Mouse (Mus musculus) spleen, adult 12 weeks (tissue): ENCODE data around the gene Bdkrb1.

ENCODE experiments used
- DNase-seq: peaks from one replicate; pipeline ENCODE4 v3.0.0; 2022; ENCODE audit warnings: low spot score

Bdkrb1 gene

DNA sequence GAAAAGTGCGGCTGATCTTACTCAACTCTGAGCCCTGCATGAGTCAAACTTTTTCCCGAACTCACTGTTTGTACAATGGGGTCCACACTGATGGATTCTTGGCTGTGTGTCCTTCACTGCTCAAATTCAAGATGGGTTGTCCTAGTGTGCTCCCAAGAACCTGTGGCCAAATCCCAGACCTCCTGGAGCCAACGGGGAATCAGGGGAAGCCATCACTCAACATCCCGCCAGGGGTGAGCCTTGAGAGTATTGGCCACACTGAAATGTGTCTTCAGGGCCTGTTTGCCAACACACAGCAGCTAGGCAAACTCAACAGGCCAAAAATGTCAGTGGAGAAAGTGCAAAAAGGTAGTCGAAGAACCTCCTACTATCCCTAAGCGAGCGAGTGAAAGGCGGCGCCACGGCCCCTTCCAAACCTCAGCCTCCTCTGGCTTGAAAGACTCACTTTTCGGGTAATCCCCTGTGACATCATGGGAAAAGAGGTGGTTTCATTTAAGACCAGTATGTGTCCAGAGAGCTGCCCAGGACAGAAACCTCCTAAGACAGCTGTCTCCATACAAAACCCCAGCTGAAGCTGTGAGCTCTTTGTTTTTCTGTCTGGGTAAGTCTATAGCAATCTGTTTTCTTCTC, at the start of gene Bdkrb1:
Bdkrb1 (plus strand) TSS at position 505 of the 630 bp plus-strand sequence.
- DNase-seq = no peak

DNA sequence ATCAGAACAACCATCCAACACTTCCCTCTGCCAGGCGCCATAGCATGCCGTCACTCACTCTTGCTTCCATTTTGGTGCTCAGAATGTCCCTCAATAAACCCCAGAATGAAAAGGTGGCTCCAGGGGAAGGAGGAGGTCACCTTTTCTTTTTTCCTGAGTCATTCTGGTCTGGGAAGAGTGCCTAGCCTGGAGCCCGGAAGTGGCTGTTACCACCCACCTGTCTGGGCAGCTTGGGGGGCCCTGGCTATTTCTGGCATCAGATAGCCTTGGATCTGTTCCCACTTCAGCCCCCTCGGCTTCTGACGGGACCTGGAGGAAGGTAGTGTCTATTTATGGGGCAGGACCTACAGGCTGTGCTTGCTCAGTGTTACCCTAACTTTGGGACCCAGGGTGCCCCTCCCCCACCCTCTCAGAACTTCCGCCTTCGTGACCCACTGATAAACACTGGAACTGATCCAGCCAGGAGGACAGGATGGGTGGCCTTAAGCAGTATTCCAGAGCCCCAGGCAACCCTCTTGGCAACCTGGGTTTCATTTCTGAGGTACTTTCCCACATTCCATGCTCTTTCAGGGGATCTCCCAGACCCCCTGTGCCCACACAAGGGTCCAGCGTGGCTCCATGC, 48.6 kb upstream of the Bdkrb1 start:
- no peak for DNase-seq

- DNase-seq = no peak
Observed at GRCm38 (mm10) chr12:105555172-105555571, 47.7 kb upstream of the Bdkrb1 start.

DNA sequence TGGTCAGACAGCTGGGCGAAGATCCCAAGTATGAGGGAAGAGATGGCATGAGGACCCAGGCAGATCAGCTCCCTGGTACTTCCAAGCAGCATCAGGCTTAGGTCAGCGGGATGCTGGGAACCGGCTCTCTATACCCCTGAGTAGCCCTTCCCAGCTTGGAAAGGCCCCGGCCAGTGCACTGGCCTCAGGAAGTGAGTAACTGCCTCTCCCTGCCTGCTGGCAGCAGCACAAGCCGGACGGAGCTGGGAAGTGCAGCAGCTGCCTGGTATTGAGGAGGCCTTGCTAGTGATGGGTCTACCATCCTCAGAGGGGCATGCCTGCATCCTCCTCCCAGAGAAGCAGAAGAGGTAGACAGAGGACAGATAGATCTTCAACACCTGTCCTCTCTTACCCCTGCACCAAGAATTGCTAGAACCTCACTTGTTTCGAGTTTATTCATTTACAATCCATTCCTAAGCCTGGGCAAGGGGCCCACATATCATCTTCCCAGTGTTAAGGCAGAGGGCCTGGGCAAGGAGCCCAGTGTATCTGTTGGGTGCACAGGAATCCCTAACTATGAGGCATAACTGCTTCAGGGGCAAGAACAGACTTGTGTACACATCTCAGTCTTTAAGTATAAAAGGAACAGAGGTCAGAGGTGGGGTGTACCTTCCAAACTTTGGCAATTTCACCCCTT, 45.5 kb upstream of the Bdkrb1 start:
- DNase-seq = no peak

GRCm38 (mm10) chr12:105561007-105561534, 41.8 kb upstream of the Bdkrb1 start:
- no peak for DNase-seq

GRCm38 (mm10) chr12:105562056-105562820, 40.6 kb upstream of the Bdkrb1 start:
- DNase-seq = no peak

DNA sequence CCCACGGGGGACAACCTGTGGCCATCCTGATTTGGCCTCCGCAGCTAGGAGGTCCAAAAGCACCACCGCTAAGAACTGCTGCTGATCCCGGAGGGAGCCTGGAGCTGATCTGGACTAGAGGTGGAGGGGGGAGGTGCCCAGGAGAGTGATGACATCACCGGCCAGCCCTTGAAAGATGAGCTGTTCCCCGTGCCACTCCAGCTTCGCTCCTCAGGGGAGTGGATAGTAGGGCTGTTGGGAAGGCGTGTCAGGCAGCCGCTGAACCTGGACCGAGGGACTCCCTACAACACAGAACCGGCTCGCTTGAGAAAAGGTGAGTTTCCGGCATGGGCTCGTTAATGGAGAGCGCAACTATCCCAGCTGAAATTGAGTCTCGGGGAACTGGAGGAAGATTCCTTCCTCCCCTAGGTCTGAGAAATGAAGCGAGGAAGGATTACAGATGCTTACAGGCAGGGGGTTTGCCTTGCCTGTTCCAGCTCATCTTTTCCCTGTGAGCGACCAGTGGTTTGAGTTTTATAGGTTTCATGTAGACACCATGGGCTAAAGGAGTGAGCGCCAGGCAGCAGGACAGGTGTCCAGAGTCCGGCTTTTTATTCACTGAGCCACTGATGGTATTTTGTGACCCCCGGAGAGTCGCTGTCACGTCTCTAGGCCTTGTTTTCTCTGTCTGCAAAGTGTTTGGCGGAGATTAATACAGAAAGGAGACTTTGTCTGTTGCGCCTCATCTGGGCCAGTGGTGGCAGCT, 39.8 kb upstream of the Bdkrb1 start, which contains the start of gene Bdkrb2:
Bdkrb2 (plus strand) TSS at position 291 of the 745 bp plus-strand sequence.
- no peak for DNase-seq

GRCm38 (mm10) chr12:105563726-105564275, 39.1 kb upstream of the Bdkrb1 start:
- no peak for DNase-seq

- no peak for DNase-seq
Observed at GRCm38 (mm10) chr12:105565221-105565620, 37.7 kb upstream of the Bdkrb1 start.

- no peak for DNase-seq
Observed at GRCm38 (mm10) chr12:105571867-105572266, 31.0 kb upstream of the Bdkrb1 start.

GRCm38 (mm10) chr12:105572622-105573021, 30.3 kb upstream of the Bdkrb1 start:
- DNase-seq = no peak

DNA sequence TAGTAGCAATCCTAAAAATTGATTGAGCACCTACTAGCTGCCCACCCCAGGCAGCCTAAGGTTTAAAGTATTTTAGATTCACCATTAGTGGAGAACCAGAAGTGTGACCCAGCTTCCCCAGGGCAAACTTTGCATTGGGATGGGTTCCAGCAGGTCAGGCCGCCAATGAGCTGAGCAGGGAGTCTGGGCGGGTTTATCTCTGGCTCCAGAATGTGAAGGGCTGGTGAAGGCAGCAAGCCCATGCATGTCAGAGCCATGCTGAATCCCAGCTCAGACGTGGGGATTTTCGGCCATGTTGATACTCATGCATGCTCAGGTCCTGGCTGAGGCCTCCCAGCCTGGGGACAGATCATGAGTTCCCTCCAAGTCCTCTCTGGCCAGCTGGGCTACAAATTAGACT, 28.5 kb upstream of the Bdkrb1 start:
- DNase-seq = no peak

DNA sequence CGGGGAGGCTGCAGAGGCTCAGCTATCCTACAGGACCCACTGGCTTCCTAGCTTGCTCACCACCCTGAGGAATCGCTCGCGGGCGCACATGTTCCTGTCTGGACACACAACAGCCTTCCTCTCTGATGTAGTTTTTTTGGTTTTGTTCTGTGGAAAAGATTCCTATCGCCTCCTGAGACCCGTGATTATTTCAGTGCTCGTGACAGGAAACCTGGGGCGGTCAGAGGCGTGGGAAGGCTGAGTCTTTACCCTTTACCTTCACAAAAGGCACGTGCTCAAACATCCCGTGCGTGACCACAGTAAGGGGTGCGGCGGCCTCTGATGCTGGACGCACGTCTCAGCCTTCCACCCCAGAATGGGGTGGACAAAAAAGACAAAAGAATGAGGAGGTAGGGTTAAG, 22.4 kb upstream of the Bdkrb1 start:
- no peak for DNase-seq

- no peak for DNase-seq
Observed at GRCm38 (mm10) chr12:105582486-105582885, 20.4 kb upstream of the Bdkrb1 start.

DNA sequence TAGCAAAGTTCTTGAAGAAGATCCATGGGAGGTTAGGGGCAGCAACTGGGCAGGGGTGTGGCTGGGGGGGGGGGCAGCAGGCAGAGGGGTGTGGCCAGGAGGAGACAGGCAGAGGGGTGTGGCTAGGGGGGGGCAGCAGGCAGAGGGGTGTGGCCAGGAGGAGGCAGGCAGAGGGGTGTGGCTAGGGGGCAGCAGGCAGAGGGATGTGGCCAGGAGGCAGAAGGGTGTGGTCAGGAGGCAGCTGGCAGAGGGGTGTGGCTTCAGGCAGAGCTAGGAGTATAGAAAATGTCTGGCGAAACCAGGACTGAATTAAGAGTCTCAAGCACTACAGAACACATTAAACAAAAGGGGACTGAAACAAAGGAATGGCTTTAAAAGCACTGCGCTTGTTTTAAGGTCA, 19.4 kb upstream of the Bdkrb1 start:
- DNase-seq = no peak

GRCm38 (mm10) chr12:105584851-105585250, 18.0 kb upstream of the Bdkrb1 start:
- no peak for DNase-seq

GRCm38 (mm10) chr12:105587526-105587925, 15.4 kb upstream of the Bdkrb1 start:
- no peak for DNase-seq

DNA sequence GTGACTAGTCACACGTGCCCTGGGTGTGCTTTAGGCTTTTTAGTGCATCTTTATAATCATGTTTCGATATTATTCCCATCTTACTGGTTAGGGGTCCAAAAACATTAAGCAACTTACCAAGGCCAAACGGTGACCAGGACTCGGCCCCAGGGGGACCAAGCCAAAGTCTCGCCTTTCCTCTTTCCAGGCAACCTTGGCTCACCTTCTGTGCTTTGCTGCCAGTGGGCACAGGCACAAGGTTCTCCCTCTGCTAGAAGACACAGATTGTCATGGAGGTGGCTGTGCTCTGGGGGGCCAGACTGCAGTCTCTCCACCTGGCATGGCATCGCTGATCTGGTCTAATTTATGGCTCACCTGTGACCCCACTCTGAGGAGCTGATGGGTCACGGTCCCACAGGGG, 12.1 kb upstream of the Bdkrb1 start:
- no peak for DNase-seq

- no peak for DNase-seq
Observed at GRCm38 (mm10) chr12:105592361-105592761, 10.5 kb upstream of the Bdkrb1 start.

DNA sequence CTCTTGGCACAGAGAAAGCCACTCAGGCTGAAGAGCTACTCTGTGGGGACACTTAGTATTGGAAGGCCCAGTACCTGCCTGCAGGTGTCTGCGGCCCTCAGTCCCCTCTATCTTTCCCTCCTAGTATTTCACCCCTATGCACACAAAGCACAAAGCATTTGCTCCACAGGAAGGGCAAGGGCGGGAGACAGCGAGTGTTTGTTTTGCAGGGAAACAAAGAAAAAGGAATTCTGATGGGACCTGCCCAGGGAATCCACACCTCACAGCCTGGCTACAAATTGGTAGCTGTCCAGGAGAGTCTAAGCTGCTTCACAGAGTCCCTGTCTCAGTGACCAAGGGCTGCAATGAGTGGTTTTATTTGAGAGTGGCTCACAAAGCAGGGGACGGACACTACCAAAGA, 9.4 kb upstream of the Bdkrb1 start:
- no peak for DNase-seq

GRCm38 (mm10) chr12:105597135-105597534, 5.8 kb upstream of the Bdkrb1 start:
- peak; percentile 29 for DNase-seq
